Mouse (Mus musculus) neural tube, embryonic 12.5 days (tissue): Measurements from ENCODE around the gene Sfxn3. TPM values are rescaled to one million over a fixed set of nuclear protein-coding genes. Genes with fewer than 3 reads are reported as not detected.

Experiments
- ATAC-seq: fragments of 200-750 bp; cut with Nextera tagmentation; 2 replicates; pipeline ENCODE4 v1.8.0; 2017; ENCODE audit warnings: low read depth, mild to moderate bottlenecking, moderate TSS enrichment, moderate library complexity; ENCODE audit not compliant: low FRiP score
- H3K27ac ChIP-seq: fragments of 300-500 bp; sonication (generic); 2 replicates; pipeline ENCODE4 v1.5.1; 2016
- H3K27me3 ChIP-seq: fragments of 300-500 bp; sonication (generic); replicated peaks from 2 replicates; pipeline ENCODE4 v1.6.1; 2016; ENCODE audit warnings: mild to moderate bottlenecking
- H3K36me3 ChIP-seq: fragments of 300-500 bp; sonication (generic); 2 replicates; pipeline ENCODE4 v1.6.1; 2016; ENCODE audit warnings: mild to moderate bottlenecking
- H3K4me1 ChIP-seq: fragments of 300-500 bp; sonication (generic); 2 replicates; pipeline ENCODE4 v1.6.1; 2016
- H3K4me2 ChIP-seq: fragments of 300-500 bp; sonication (generic); replicated peaks from 2 replicates; pipeline ENCODE4 v1.6.1; 2016; ENCODE audit warnings: mild to moderate bottlenecking
- H3K4me3 ChIP-seq: fragments of 300-500 bp; sonication (generic); 2 replicates; pipeline ENCODE4 v1.5.1; 2016
- H3K9ac ChIP-seq: fragments of 300-500 bp; sonication (generic); 2 replicates; pipeline ENCODE4 v1.6.1; 2016; ENCODE audit warnings: mild to moderate bottlenecking
- H3K9me3 ChIP-seq: fragments of 300-500 bp; sonication (generic); 2 replicates; pipeline ENCODE4 v1.6.1; 2016; ENCODE audit warnings: mild to moderate bottlenecking
- WGBS: fragments of 180-500 bp; shearing (Covaris S2); methylation state at CpG from one replicate; pipeline ENCODE4 v1.1.7; 2016; 5-methylcytosine and 5-hydroxymethylcytosine counted together
- polyA plus RNA-seq: library from polyadenylated mRNA; unstranded; fragments of >200 nt; fragmentation: Nextera tagmentation; extraction: Ambion mirVana; gene quantifications from 2 replicates; pipeline ENCODE4 v1.2.1, GENCODE M21; 2016

Sfxn3 gene
- polyA plus RNA-seq, 1 experiment from 2014 or later: 41.2 TPM

DNA sequence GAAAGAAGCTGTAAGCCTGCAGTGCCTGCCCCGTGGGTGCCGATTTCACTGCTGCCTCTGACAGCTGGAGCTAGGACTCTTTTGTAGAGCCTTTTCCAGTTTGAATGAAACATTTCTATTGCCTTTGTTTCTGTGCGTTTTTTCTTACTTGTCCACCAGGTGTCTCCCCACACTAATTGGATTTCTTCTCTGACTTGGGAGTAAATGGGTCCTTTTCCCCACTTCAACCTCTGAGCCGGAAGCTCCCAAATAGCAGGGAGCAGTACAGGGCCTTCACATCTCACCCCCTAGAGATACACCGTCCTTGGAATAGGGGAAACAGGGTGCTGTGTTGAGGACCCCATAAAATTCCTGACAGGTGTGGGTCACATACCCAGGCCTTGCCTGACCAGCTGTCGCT lies 34.7 kb upstream of the Sfxn3 start:
- no peak for ATAC-seq
- H3K27ac ChIP-seq: peak overlapping the region; percentile 67
- no peak overlapping the region for H3K4me2 ChIP-seq
- H3K4me1 ChIP-seq: peaks cover 46% of the 10 kb centered on the region
- no peaks in the 10 kb centered on the region for H3K27me3 ChIP-seq
- 0 out of 2 replicates have a peak overlapping the region, but pooled peaks have one; percentile 26 for H3K9ac ChIP-seq
- peaks cover 36% of the 10 kb centered on the region for H3K36me3 ChIP-seq
- no peak overlapping the region for H3K4me3 ChIP-seq
- no peaks in the 10 kb centered on the region for H3K9me3 ChIP-seq
- WGBS: 41% methylated on average over 6 of the region's 6 CpGs

DNA sequence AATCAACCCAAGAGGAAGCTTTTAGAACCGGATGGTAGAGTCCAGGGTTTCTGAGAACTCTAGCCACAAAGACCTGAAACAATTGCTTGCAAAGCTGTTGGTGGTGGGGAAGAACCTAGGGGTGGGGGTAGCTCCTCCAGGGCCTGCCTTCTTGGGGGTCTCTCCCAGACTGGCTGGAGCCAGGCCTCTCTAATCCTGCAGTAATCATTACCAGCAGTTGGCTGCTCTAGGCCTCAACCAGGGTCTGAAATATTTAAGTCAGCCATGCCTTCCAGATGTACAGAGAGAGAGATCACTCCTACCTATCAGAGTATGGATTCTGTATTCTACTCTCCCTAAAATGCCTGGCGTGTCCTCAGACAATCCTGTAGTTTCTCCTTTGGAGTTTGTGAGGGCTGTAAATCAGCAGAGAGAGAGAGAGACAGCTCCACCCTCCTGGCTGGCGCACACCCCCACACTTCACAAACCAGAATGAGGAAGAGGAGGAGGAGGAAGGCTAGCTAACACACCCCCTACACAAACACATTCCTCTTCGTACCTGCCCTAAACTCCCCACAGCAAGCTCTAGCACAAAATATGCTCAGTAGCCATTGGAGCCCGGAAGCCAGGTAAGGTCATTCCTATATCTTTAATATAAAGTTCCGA lies 33.6 kb upstream of the Sfxn3 start:
- 54% methylated on average over 6 of the region's 6 CpGs for WGBS
- H3K4me2 ChIP-seq: no peak overlapping the region
- no peaks in the 10 kb centered on the region for H3K9me3 ChIP-seq
- H3K36me3 ChIP-seq: peaks cover 26% of the 10 kb centered on the region
- ATAC-seq: no peak
- no peak overlapping the region for H3K27ac ChIP-seq
- H3K27me3 ChIP-seq: no peaks in the 10 kb centered on the region
- H3K4me1 ChIP-seq: peaks cover 49% of the 10 kb centered on the region
- no peak overlapping the region for H3K4me3 ChIP-seq
- H3K9ac ChIP-seq: no peak overlapping the region

DNA sequence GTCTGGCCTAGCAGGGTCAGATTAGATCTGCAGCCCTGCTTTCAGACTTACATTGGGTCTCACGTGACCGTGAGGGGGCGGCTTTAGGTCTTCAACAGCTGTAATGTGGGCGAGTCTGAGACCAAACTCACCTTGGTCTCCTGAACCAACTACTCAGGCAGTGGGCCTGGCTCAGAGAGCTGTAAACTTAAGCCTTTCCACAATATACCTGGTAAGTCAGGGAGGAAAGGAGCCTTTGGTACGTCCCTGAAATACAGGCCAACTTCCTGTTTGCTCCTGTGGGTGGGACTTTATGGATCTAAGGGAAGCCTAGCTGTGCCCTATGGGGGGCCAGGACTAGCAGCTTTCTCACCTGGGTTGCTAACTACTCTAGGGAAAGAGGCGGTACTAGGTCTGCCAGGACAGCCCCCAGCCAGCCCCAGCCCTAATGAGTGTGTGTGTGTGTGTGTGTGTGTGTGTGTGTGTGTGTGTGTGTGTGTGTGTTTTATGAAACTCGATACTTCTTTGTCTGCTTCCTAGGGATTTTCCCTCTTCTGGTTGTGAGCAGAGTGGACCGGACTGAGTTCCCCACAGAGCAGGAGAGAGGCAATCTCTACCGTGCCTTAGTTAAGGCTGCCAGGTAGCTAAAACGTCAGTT lies 32.9 kb upstream of the Sfxn3 start, which contains the start of gene Lzts2:
Lzts2 (plus strand) TSS at position 80 of the 637 bp plus-strand sequence.
- peaks cover 56% of the 10 kb centered on the region for H3K4me1 ChIP-seq
- H3K4me2 ChIP-seq: peak within 1 kb of the TSS; percentile 85
- WGBS: 7% methylated on average over 10 of the region's 10 CpGs

DNA sequence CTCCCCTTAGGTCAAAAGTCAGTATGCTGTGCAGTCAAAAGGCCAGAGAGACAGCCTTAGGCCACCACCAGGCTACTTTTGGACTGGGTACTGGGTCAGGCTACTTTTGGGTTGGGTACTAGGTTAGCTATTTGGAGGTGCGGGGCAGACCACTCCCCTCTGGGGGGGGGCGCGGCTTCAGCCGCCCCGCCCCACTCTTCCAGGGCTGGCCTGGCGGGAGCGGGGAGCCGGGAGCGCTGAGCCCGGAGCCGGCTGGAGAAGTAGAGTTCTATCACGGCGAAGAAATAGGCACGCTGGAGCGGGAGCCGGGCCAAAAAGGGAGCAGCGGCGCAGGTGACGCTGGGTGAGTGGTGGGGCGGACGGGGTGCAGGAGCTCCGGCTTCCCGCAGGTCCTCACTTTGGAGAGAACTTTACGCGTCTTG lies 32.3 kb upstream of the Sfxn3 start:
- Histone ChIP-seq H3K4me1 (peaks cover 61% of the 10 kb centered on the region), H3K36me3 (peaks cover 23% of the 10 kb centered on the region), H3K27me3 (no peaks in the 10 kb centered on the region), H3K9me3 (no peaks in the 10 kb centered on the region), H3K9ac (peak overlapping the region; percentile 86), H3K4me3 (peak overlapping the region; percentile 69), H3K4me2 (peak overlapping the region; percentile 85), H3K27ac (0 out of 2 replicates have a peak overlapping the region, but pooled peaks have one; percentile 5)
- WGBS: under 1% methylated on average over 25 of the region's 25 CpGs
- ATAC-seq: no peak

More for the DNA sequence above, 32.9 kb upstream of the Sfxn3 start, which contains the start of gene Lzts2:
- Histone ChIP-seq H3K36me3 (peaks cover 26% of the 10 kb centered on the region), H3K9me3 (no peaks in the 10 kb centered on the region), H3K4me3 (peak within 1 kb of the TSS; percentile 69), H3K9ac (peak within 1 kb of the TSS; percentile 86), H3K27me3 (no peaks in the 10 kb centered on the region), H3K27ac (0 out of 2 replicates have a peak within 1 kb of the TSS, but pooled peaks have one; percentile 5)
- ATAC-seq: no peak

DNA sequence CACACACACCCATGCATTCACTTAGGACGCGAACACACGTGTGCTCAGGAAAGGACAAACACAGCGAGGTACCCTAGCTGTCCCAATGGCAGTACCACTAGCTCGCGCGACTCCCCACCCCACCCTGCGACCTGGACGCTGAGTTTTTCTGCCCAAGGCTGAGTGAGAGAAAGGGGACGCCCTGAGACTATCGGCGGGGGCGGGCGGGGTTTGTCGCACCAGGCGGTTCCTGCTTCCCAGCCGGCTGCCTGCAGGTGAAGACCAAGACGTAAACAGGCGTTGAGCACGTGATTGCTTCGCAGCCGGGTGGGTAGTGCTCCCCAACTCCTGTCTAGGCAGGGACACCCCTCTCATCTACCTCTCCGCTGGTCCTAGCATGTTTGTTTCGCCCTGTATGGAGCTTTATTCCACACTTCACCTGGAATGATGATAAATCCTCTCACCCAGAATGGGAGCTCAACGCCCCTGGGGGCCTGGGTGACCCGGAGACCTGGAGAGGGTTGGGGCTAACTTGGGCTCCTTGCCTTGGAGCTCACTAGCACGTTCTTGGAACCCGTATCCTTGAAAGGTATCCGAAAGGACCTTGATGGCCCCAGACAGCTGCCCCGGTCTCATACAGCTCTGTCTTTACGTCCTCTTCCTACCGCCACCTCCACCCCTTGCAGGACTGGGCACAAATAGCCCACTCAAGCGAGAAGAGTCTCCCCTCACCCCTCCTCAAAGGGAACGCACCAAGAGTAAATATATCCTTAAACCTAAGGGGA lies 31.6 kb upstream of the Sfxn3 start:
- 0% methylated on average over 34 of the region's 34 CpGs for WGBS
- H3K27me3 ChIP-seq: no peaks in the 10 kb centered on the region
- H3K9ac ChIP-seq: peak overlapping the region; percentile 86
- ATAC-seq: 0 out of 2 replicates have a peak, but pooled peaks have one; percentile 7
- no peaks in the 10 kb centered on the region for H3K9me3 ChIP-seq
- H3K36me3 ChIP-seq: peaks cover 16% of the 10 kb centered on the region
- H3K4me2 ChIP-seq: peak overlapping the region; percentile 85
- peak overlapping the region; percentile 69 for H3K4me3 ChIP-seq
- H3K27ac ChIP-seq: peak overlapping the region; percentile 96; the same call in 1 of the 2 replicates
- H3K4me1 ChIP-seq: peaks cover 68% of the 10 kb centered on the region

DNA sequence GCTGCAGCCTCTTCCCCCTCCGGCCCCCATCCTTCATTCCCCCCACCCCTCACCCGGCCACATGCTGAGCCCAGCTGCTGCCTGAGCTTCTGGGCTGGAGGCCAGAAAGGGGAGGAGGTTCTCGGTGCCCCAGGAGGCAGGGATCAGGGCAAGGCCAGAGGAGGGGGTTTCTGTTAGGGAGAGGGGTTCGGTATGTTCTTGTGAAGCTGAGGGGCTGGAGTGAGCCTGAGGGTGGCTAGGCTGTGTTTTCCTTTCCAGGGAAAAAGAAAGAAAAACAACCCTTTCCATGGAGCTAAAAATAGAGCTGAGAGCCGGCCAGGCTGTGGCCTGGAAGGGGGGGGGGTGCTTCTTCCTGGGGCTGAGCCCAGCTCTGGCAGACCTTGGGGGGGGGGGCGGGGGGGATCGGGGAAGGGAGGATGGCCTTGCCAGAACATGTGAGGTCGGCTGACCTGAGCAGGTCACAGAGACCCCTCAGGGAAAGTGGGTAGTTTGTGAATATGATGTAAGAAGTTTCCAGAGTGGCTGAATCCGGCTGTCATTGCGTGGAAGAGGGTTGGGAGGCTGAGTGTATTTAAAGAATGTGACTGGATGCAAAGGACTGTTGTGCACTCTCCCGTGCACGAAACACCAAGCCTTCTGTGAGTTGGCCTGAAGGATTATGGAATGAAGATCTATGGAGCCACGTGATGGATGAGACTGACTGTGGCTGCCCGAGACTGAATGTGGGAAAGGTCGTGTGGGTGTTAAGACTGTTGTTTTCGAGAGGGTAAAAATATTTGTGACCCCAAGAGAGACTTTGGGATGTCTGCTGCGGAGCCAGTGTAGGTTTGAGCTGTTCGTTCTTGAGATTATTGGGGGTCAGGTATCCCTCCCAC lies 30.7 kb upstream of the Sfxn3 start:
- peak; percentile 35 for ATAC-seq
- H3K9me3 ChIP-seq: no peaks in the 10 kb centered on the region
- peak overlapping the region; percentile 96 for H3K27ac ChIP-seq
- WGBS: under 1% methylated on average over 18 of the region's 18 CpGs
- peak overlapping the region; percentile 69 for H3K4me3 ChIP-seq
- peaks cover 77% of the 10 kb centered on the region for H3K4me1 ChIP-seq
- H3K9ac ChIP-seq: peak overlapping the region; percentile 86
- H3K4me2 ChIP-seq: peak overlapping the region; percentile 85
- H3K27me3 ChIP-seq: no peaks in the 10 kb centered on the region
- peaks cover 11% of the 10 kb centered on the region for H3K36me3 ChIP-seq

DNA sequence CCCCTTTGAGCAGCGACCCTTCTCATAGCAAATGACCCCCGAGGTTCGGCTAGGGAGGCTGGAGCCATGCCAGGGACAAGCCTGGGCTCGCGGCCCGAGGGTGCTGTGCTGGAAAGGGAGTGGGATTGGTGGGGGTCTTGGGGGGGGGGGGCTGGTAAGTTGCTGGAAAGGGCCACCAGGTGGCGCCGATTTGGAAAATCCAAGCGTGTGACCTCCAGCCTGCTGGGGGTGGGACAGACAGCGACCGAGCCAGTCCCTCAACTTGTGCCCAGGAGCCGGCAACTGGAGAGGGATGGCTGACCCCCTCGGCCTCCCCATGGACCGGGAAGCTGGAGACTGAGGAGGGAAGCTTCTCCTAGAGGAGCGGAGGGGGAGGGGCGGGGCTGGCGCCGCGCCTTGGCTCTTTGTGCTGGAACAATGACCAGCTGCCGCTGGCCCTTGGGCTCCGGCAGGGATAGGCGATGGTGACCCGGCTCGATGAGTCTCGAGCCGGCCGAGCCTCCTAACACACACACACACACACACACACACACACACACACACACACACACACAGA lies 30.0 kb upstream of the Sfxn3 start:
- H3K9me3 ChIP-seq: no peaks in the 10 kb centered on the region
- H3K27ac ChIP-seq: peak overlapping the region; percentile 96
- WGBS: 0% methylated on average over 24 of the region's 27 CpGs
- H3K4me1 ChIP-seq: peaks cover 77% of the 10 kb centered on the region
- no peaks in the 10 kb centered on the region for H3K27me3 ChIP-seq
- peaks cover 9% of the 10 kb centered on the region for H3K36me3 ChIP-seq
- H3K4me2 ChIP-seq: peak overlapping the region; percentile 85
- peak; percentile 56 for ATAC-seq
- peak overlapping the region; percentile 86 for H3K9ac ChIP-seq
- H3K4me3 ChIP-seq: peak overlapping the region; percentile 69

DNA sequence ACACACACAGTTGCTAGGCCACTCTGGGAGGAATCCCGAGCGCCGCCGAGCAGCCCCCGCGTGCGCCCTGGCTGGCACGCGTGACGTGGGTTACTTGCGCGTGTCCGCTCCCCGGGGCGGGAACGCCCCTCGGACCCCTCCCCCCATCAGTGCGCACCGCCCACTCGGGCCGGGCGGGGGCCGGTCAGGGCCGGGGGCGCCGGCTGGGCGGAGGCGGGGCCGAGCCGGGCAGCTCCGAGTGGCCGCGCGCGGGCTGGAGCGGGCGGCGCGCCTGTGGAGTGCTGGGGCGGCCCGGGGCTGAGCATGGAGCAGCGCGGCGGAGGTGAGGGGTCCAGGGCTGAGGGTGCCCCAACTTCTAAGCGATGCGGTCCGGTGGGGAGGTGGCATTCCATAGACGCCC lies 29.4 kb upstream of the Sfxn3 start:
- peak overlapping the region; percentile 69 for H3K4me3 ChIP-seq
- ATAC-seq: peak; percentile 67
- no peaks in the 10 kb centered on the region for H3K9me3 ChIP-seq
- peak overlapping the region; percentile 86 for H3K9ac ChIP-seq
- H3K27ac ChIP-seq: peak overlapping the region; percentile 96
- no peaks in the 10 kb centered on the region for H3K27me3 ChIP-seq
- H3K4me1 ChIP-seq: peaks cover 75% of the 10 kb centered on the region
- peaks cover 14% of the 10 kb centered on the region for H3K36me3 ChIP-seq
- under 1% methylated on average over 46 of the region's 48 CpGs for WGBS
- H3K4me2 ChIP-seq: peak overlapping the region; percentile 85

DNA sequence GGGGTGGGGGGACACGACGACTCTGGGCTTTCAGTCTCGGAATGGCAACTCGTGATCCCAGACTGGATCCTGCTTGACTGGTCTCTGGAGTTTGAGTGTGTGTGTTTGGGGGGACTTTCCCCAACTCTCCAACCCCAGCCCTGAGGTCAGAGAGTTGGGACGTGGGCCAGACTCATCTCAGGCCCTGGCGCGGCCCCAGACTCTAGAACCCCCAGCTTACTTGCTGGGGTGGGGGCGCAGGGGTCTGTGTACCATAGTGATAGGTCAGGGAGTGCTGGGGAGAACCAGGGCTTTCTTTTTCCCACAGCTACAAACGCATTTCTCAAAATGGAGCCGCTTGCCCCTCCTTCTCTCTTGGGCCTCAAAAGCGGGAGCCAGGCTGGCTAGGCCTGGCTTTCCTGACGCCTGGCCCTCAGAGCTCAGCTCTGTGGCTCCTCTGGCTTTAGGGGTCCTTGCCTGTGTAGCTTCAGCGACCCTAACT lies 28.9 kb upstream of the Sfxn3 start:
- peak overlapping the region; percentile 96 for H3K27ac ChIP-seq
- peak; percentile 5 for ATAC-seq
- peak overlapping the region; percentile 86 for H3K9ac ChIP-seq
- peaks cover 16% of the 10 kb centered on the region for H3K36me3 ChIP-seq
- no peaks in the 10 kb centered on the region for H3K27me3 ChIP-seq
- H3K4me1 ChIP-seq: peaks cover 75% of the 10 kb centered on the region
- 2% methylated on average over 11 of the region's 13 CpGs for WGBS
- H3K9me3 ChIP-seq: no peaks in the 10 kb centered on the region
- H3K4me2 ChIP-seq: peak overlapping the region; percentile 85
- peak overlapping the region; percentile 69 for H3K4me3 ChIP-seq

DNA sequence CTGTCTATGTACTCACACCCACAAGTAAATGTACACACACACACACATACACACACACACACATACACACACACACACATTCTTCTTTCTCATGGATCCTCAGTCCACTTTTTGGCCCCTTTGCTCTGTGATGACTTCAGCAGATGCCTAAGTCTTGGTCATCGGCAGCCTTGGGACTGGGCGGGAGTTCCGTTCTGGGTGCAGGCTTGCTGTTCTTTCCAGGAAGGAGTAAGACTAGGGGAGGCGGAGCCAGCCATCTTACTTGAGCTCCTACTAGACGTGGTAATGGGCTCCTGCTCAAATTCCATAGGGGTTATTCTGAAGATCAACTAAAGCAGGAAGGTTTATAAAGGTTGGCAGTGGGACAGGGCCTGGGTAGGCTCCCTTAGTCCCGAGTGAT lies 27.0 kb upstream of the Sfxn3 start:
- H3K9me3 ChIP-seq: no peaks in the 10 kb centered on the region
- no peak for ATAC-seq
- no peak overlapping the region for H3K27ac ChIP-seq
- peaks cover 56% of the 10 kb centered on the region for H3K4me1 ChIP-seq
- H3K27me3 ChIP-seq: no peaks in the 10 kb centered on the region
- H3K9ac ChIP-seq: no peak overlapping the region
- H3K4me2 ChIP-seq: peak overlapping the region; percentile 33
- WGBS: 69% methylated on average over 6 of the region's 6 CpGs
- H3K4me3 ChIP-seq: no peak overlapping the region
- peaks cover 32% of the 10 kb centered on the region for H3K36me3 ChIP-seq

DNA sequence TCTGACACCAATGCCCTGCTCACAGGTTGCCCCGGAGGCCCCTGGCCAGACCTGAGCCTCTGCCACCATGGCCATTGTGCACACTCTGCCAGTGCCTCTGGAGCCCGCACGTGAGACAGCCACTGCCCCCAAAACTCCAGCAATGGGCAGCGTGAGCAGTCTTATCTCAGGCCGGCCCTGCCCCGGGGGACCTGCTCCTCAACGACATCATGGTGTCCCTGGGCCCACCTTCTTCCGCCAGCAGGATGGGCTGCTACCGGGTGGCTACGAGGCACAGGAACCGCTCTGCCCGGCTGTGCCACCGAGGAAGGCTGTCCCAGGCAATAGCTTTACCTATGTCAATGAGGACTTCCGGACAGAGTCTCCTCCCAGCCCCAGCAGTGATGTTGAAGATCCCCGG lies 25.9 kb upstream of the Sfxn3 start:
- H3K27ac ChIP-seq: no peak overlapping the region
- peaks cover 46% of the 10 kb centered on the region for H3K4me1 ChIP-seq
- H3K9me3 ChIP-seq: no peaks in the 10 kb centered on the region
- WGBS: 91% methylated on average over 15 of the region's 15 CpGs
- no peak overlapping the region for H3K4me3 ChIP-seq
- peaks cover 42% of the 10 kb centered on the region for H3K36me3 ChIP-seq
- no peaks in the 10 kb centered on the region for H3K27me3 ChIP-seq
- H3K9ac ChIP-seq: no peak overlapping the region
- H3K4me2 ChIP-seq: peak overlapping the region; percentile 25; the same call in 1 of the 2 replicates
- no peak for ATAC-seq
